Mouse (Mus musculus) cerebellum, adult 11-12 months (tissue): ENCODE measurements around the gene Arhgap27.
"Not testable (repeated sequence)": the region's sequence is repeated elsewhere in the genome, so short reads cannot be mapped to it uniquely, and the experiment has no call there.

ENCODE experiments used
- DNase-seq: peaks from one replicate; pipeline ENCODE4 v3.0.0; 2022

Gene Arhgap27

DNA sequence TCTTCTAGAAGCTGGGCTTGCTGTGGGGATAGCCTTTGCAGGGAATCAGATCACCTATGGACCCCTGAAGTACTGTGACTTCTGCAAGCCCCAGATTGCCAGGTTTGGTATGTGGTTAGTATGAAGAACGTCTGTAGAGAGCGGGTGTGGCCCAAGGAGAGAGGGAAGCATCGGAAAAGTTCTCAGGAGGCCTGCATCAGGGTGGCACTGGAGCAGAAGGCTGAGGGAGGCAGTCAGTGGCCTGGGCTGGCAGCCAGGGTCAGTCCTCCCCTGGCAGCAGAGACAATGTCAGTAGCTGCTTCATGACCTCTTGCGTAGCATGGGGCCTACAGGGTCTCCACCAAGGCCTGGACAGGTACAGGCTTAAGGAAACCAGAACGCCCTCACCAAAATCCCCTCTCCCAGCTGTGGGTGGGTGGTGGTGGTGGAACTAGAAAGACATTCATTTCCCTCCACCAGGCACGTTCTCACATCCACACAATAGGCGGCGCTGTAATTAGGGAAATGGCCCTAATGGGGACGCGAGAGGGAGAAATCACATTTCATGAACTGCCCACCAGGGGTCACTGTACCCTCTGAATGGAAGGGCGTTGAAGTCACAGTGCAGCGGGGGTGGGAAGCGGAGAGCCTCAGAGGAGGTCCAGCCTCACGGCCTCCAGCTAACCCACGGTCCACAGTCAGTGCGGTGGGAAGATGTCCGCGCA, 31.2 kb downstream of the Arhgap27 start:
- DNase-seq = peak; percentile 89

GRCm38 (mm10) chr11:103331502-103332185, 31.8 kb downstream of the Arhgap27 start:
- DNase-seq = peak; percentile 62

- no peak for DNase-seq
Observed at GRCm38 (mm10) chr11:103330651-103331319, 32.7 kb downstream of the Arhgap27 start.

DNA sequence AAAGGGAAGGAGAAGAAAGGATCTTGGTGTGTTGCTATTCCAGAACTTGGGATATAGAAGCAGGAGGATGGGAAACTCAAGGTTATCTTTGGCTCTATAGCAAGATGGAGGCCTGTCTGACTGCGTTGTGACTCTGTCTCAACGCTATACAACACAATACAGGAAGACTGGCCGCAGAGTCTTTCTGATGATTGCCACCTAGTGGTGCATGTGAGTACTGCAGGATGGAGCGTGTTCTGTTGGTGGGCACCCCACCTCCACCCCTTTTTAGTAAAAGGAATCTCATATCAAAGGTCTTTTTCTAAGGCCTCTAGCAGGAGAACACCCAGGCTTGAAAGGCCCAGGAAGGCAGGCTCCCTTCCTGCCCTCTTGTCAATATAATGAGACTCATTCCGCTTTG, 36.5 kb downstream of the Arhgap27 start:
- peak; percentile 51 for DNase-seq

DNA sequence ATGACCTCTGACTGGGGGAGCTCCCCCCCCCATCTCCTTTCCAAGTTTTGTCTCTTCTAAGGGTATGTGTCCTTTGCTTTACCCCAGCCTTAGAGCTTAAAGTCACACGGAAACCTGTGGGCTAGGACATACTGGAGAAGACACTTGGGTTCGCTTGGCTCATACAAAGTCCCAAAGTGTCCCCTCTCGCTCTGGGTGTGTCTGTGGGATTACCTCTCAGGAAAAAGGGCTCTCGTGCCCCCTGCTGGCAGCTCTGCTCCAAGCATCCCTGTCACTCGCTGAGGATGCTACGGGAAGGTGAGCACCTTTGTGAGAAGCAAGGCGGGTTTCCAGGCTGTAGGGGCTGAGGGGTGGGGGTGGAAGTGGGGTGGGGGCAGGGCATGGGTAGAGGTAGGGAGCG, 38.3 kb downstream of the Arhgap27 start:
- peak; percentile 67 for DNase-seq

DNA sequence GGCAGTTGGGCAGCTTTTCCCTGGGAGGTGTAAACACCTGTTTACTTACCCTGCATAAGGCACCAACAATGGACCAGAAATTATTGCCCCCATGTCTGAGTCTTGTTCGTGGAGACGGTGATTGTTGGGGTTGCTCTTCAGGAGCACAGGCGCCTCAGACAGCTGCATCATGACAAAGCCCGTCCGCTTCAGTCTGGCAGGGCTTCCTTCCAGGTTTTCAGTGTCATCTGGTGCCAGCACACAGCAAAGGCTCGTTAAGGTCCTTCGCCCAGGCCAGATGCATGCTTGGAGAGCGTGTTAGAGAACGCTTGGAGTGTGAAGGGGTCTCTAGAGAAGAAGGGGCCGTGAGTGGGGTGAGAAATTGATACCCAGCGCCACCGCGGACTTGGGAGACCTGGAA, 38.8 kb downstream of the Arhgap27 start:
- DNase-seq = no peak

DNA sequence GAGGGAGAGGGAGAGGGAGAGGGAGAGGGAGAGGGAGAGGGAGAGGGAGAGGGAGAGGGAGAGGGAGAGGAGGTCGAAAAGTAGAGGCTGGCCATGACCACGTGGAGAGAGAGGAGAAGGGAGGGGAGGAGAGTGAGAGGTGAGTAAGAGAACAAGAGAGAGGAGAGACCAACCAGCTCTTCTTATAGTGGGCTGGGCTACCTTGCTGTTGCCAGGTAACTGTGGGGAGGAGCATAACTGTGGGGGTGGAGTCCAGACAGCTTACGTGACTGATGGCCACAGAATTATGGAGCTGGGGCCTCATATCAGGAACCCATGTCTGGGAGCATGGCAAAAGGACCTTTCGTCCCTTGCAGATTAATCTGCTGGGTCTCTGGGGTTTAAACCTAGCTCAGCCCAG, 40.7 kb downstream of the Arhgap27 start:
- not testable (repeated sequence) for DNase-seq

- DNase-seq = no peak
Observed at GRCm38 (mm10) chr11:103320646-103321045, 42.8 kb downstream of the Arhgap27 start.

DNA sequence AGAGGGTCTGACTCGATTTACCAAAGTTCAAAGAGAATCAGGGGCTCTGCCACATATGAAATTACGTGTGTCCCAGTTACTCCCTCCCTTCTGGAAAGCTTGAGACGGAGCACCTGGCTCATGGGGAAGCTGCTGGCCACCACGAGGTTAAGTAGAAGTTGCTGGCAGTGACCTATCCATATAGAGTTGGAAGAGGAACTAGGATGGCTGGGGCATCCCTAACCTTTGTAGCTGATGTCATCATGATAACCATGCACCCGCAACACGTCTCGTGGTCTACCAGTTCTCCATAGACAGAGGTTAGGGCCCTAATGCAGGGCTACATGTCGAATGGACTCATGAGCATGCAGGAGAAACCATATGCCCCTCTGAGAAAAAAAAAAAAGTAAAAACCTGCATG, 43.3 kb downstream of the Arhgap27 start:
- DNase-seq = no peak

DNA sequence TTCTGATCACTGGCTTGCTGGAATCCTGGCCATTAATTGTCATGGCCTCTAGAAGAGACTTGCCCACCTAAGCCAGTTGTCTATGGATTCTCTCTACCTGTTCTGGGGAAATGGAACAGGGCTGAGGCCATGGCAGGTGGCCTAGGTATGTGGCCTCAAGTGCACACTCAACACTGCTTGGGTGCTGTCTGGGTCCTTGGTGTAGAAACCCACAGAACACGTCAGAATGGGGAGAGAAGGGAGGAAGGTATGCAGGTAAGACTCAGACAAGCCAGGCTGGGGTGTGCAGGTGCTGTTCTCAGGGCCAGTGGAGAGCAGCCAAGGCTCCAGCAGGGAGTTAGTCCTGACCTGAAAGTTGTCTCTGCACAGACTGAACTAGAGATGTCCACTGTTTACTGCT, 45.5 kb downstream of the Arhgap27 start:
- no peak for DNase-seq

GRCm38 (mm10) chr11:103315379-103315778, 48.1 kb downstream of the Arhgap27 start:
- DNase-seq = no peak

DNA sequence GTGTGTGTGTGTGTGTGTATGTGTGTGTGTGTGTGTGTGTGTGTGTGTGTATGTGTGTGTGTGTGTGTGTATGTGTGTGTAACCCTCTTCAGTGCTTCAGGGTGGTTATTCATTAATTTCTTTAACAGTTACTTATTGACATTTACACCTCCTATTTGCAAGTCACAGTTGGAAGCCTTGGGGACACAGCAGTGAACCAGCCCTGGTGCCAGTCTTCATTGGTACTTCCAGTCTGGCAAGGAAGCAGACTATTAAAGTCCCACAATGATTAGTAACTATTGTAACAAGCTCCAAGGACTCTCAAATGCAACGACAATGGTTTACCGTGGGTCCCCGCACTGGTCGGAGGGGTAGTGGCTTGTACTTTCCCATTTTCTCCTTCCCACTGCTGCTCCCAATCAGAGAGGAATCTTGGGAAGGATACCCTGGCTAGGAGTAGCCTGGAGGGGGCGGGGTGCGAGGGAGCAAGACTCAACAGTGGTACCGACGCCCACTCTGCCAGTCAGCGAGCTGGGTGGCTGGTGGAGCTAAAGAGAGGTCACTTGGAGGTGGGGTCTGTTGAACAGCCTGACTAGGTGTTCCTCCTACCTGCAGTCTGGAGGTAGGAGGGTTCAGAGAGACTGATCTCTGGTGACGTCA, 48.6 kb downstream of the Arhgap27 start:
- no peak for DNase-seq

GRCm38 (mm10) chr11:103313542-103313941, 50.0 kb downstream of the Arhgap27 start:
- DNase-seq = no peak

DNA sequence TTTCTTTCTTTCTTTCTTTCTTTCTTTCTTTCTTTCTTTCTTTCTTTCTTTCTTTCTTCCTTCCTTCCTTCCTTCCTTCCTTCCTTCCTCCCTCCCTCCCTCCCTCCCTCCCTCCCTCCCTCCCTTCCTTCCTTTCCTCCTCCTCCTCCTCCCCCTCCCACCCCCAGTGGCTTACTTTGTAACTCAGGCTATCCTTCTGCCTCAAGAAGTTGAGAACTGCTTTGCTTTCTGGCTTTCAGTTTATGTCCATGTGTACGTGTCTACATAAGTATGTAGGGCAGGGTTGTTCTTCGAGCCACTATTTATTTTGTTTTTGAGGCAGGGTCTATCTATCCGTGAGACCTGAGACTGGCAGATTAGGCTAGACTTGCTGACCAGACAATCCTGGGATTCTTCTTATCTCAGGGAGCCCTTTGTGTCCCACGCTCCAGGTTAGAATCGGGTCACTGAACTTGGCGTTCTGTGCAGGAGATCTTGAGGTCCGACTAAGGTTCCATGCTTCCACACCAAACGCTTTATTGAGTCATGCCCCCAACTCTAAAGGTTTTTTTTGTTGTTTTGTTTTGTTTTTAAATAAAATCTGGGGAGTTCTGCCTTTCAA, 50.7 kb downstream of the Arhgap27 start:
- no peak for DNase-seq

DNA sequence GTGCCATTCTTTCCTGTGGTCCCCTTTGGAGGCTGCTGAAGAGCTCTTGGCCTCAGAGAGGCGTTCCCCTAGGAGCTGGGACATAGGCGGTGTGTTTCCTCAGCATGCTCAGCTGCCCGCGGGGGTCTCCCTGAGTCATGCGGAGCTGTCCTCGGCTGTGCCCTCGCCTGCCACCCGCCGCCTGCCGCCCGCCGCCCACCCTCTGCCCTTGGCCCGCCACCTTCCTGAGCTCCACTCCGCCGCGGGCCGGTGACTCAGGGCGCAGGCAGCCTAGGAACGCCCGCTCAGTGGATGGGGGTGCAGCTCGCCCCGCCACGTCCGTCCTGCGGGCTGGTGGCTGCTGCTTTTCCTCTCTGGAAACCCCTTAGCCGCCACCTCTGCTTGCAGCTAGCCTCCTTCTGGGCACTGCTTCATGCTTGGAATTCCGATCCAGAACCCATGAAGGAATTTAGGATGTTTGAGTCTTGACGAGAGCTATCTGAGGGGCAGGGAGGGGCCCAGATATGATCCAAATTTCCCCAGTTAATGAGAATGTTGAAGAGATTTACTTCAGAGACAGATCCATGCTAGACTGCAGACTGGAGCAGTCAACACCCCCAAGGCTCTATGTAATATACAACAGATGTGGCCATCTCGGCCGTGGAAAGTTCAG, 51.4 kb downstream of the Arhgap27 start:
- DNase-seq = no peak

DNA sequence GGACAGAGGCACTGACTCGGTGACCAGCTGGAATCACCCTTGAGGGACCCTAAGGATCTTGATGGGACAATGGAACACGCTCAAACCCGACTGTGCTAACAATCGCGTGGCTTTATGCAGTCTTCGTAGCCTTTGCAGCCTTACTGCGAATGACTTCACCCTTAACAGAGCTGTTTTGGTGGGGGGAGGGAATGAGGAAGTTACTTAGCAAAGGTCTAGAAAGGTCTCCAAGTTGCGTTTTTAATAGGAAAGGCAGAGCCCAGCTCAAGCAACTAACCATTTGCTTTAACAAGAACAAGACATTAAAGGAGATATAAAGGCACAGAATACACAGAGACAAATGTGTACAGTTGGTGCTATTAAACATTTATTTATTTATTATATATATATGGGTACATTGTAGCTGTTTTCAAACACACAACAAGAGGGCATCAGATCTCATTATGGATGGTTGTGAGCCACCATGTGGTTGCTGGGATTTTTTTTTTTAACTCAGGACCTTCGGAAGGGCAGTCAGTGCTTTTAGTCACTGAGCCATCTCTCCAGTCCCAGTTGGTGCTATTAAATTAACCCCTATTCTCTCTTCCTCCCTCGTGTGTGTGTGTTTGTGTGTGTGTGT, 53.4 kb downstream of the Arhgap27 start:
- DNase-seq = no peak

DNA sequence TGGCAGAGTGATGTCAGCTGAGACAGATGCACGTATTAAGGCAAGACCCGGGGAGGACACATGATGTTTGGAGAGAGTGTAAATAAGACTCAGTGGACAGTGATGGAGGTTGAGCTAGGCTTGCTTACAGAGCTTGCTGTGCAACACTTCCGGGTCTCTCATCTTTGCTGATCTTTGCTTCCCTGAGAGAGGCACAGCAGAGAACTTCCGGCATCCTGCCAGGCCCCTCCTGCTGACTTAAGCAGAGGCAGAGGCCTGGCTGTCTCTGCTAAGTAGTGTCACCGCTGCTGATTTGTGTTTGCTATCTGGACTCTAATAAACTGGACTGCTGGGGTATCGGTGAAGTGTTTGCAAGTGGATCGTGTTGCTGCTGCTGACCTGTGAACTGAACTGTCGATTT, 55.6 kb downstream of the Arhgap27 start:
- DNase-seq = no peak

DNA sequence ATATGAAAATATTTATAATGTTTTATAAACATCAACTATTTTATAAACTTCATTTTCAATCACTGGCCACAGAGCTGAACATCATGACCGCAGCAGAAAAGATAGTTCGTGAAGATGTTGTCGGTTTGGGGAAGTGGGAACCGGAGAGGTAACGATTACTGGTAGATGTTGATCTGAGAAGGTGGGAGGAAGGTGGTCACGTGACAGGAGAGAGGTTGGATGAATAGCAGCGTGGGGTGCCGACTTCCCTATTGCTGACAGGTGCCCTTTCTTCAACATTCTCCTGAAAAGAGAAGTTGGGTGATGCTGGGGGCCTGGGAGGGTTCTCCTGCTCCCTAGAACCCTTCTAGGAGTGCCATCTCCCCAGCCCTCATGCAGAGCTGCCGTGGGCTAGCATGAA, 59.0 kb downstream of the Arhgap27 start:
- DNase-seq = no peak

DNA sequence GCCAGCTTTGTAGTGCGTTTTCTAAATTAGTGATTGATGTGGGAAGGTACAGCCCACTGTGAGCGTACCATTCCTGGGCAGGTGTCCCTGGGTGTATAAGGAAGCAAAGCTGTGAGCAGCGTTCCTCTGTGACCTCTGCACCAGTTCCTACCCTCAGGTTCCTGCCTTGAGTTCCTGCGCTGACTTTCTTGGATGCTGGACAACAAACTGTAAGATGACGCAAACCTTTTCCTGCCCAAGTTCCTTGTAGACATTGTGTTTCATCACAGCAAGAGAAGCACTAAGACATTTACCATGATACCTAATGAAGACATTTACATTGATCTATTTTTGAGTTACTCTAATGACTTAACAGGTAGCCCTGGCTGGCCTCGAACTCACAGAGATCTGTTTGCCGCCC, 68.7 kb downstream of the Arhgap27 start:
- no peak for DNase-seq

DNA sequence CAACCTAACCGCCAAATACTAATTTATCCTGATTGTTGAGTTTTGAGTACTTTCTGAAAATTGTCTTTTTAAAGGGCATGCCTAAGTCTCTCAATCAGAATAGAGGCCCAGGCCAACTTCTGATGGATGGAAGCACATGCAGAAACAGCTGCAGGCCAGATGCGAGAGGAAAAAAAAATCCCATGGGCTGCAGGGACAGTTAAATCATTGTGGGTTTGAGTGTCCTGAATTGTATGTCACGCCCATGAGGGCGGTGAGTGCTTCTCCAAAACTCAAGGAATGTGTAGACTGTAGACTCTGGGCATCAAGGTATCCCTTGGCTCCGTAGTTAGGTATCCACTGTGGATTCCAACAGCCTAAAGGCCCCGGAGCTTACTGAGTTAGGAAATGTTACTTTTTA, 69.4 kb downstream of the Arhgap27 start:
- DNase-seq = no peak

- no peak for DNase-seq
Observed at GRCm38 (mm10) chr11:103292890-103293287, 70.6 kb downstream of the Arhgap27 start.
